Mouse (Mus musculus) heart, adult 2 months (tissue): ENCODE results near the gene E130114P18Rik.

Experiments used
- CTCF ChIP-seq: fragments of 200-600 bp; IDR thresholded peaks from 2 replicates; pipeline ENCODE4 v1.8.1; 2022; ENCODE audit warnings: antibody characterized with exemption, mild to moderate bottlenecking, moderate library complexity
- POLR2A ChIP-seq: fragments of 200-500 bp; IDR thresholded peaks from 2 replicates; pipeline ENCODE4 v1.6.1; 2011; ENCODE audit warnings: mild to moderate bottlenecking, low read depth, low read length, control low read depth; ENCODE audit not compliant: insufficient read depth

DNA sequence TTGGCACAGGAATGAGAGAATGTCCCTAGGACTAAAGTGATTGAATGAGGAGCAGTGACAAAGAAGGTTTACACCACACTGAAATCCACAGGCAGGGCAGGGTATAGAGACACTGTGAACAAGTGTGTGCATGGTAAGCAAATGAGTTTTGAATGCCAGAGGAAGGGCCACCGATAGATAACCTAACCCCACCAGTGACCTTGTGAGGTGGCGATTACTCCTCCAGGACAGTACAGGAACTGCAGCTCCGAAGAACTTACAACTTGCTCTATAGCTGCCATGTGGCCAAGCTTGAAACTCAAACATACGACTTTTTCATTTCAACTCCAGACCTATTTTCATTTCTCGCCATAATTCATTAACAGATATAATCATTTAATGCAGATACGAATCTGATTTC is 114.0 kb downstream of the E130114P18Rik start:
- TF ChIP-seq CTCF (peak; percentile 17; the same call in 1 of the 2 replicates), POLR2A (no peak)
